Mouse (Mus musculus): ENCODE results near the gene Fxn. TPM values are rescaled to one million over a fixed set of nuclear protein-coding genes. Genes with fewer than 3 reads are reported as not detected.

The Fxn gene
- polyA plus RNA-seq, 1 experiment from 2014 or later = 37.0 TPM

- DNase-seq (ENCODE audit: low spot score) = no peak
- H3K4me2 ChIP-seq (replicated peaks) = no peak overlapping the region
- H3K9me3 ChIP-seq (ENCODE audit: control insufficient read depth, low read length) = no peaks in the 10 kb centered on the region
- H3K27me3 ChIP-seq (ENCODE audit: control insufficient read depth, insufficient read depth, low read length) = no peaks in the 10 kb centered on the region
- peaks cover 9% of the 10 kb centered on the region; the same call in 1 of the 2 replicates for H3K36me3 ChIP-seq (replicated peaks; ENCODE audit: control insufficient read depth, insufficient read depth)
- WGBS = 59% methylated on average over 3 of the region's 3 CpGs
- peaks cover under 1% of the 10 kb centered on the region; the same call in 1 of the 2 replicates for H3K4me1 ChIP-seq (replicated peaks; ENCODE audit: control insufficient read depth, insufficient read depth, low read length)
- no peak overlapping the region for H3K4me3 ChIP-seq (replicated peaks; ENCODE audit: low read length)
- no peak overlapping the region for H3K9ac ChIP-seq
- no peak for ATAC-seq (ENCODE audit: low FRiP score)
- no peak overlapping the region for H3K27ac ChIP-seq
Observed at GRCm38 (mm10) chr19:24274281-24274680, 6.1 kb downstream of the Fxn start.

- no peak overlapping the region; the same call in 1 of the 2 replicates for H3K9ac ChIP-seq
- H3K36me3 ChIP-seq (replicated peaks; ENCODE audit: control insufficient read depth, insufficient read depth) = peaks cover 9% of the 10 kb centered on the region; the same call in 1 of the 2 replicates
- H3K4me1 ChIP-seq (replicated peaks; ENCODE audit: control insufficient read depth, insufficient read depth, low read length) = no peaks in the 10 kb centered on the region
- no peak overlapping the region for H3K27ac ChIP-seq
- H3K4me2 ChIP-seq (replicated peaks) = peak overlapping the region; percentile 29
- DNase-seq (ENCODE audit: low spot score) (peak; percentile 88), ATAC-seq (ENCODE audit: low FRiP score) (peak; percentile 80)
- no peaks in the 10 kb centered on the region for H3K9me3 ChIP-seq (ENCODE audit: control insufficient read depth, low read length)
- no peaks in the 10 kb centered on the region for H3K27me3 ChIP-seq (ENCODE audit: control insufficient read depth, insufficient read depth, low read length)
- H3K4me3 ChIP-seq (replicated peaks; ENCODE audit: low read length) = no peak overlapping the region
- WGBS = 48% methylated on average over 16 of the region's 16 CpGs
Observed at GRCm38 (mm10) chr19:24271746-24272426, 8.5 kb downstream of the Fxn start.

GRCm38 (mm10) chr19:24271326-24271725, 9.1 kb downstream of the Fxn start:
- WGBS = 44% methylated on average over 7 of the region's 7 CpGs
- Histone ChIP-seq H3K4me3 (replicated peaks; ENCODE audit: low read length) (no peak overlapping the region), H3K4me2 (replicated peaks) (peak overlapping the region; percentile 29), H3K27ac (no peak overlapping the region), H3K27me3 (ENCODE audit: control insufficient read depth, insufficient read depth, low read length) (no peaks in the 10 kb centered on the region), H3K9ac (no peak overlapping the region), H3K36me3 (replicated peaks; ENCODE audit: control insufficient read depth, insufficient read depth) (peaks cover 9% of the 10 kb centered on the region; the same call in 1 of the 2 replicates), H3K4me1 (replicated peaks; ENCODE audit: control insufficient read depth, insufficient read depth, low read length) (no peaks in the 10 kb centered on the region), H3K9me3 (ENCODE audit: control insufficient read depth, low read length) (no peaks in the 10 kb centered on the region)
- ATAC-seq (ENCODE audit: low FRiP score) (peak; percentile 61), DNase-seq (ENCODE audit: low spot score) (no peak)

GRCm38 (mm10) chr19:24268531-24268930, 11.9 kb downstream of the Fxn start:
- no peaks in the 10 kb centered on the region for H3K27me3 ChIP-seq (ENCODE audit: control insufficient read depth, insufficient read depth, low read length)
- H3K4me2 ChIP-seq (replicated peaks) = no peak overlapping the region
- no peak overlapping the region for H3K9ac ChIP-seq
- H3K4me1 ChIP-seq (replicated peaks; ENCODE audit: control insufficient read depth, insufficient read depth, low read length) = no peaks in the 10 kb centered on the region
- H3K36me3 ChIP-seq (replicated peaks; ENCODE audit: control insufficient read depth, insufficient read depth) = peaks cover 3% of the 10 kb centered on the region
- H3K27ac ChIP-seq = no peak overlapping the region
- H3K9me3 ChIP-seq (ENCODE audit: control insufficient read depth, low read length) = no peaks in the 10 kb centered on the region
- ATAC-seq (ENCODE audit: low FRiP score) (peak; percentile 45; the same call in 1 of the 2 replicates), DNase-seq (ENCODE audit: low spot score) (no peak)
- 34% methylated on average over 4 of the region's 4 CpGs for WGBS
- H3K4me3 ChIP-seq (replicated peaks; ENCODE audit: low read length) = no peak overlapping the region

- H3K36me3 ChIP-seq (replicated peaks; ENCODE audit: control insufficient read depth, insufficient read depth) = peaks cover 5% of the 10 kb centered on the region; the same call in 1 of the 2 replicates
- no peaks in the 10 kb centered on the region for H3K27me3 ChIP-seq (ENCODE audit: control insufficient read depth, insufficient read depth, low read length)
- 82% methylated on average over 7 of the region's 7 CpGs for WGBS
- ATAC-seq (ENCODE audit: low FRiP score) = no peak
- H3K4me1 ChIP-seq (replicated peaks; ENCODE audit: control insufficient read depth, insufficient read depth, low read length) = no peaks in the 10 kb centered on the region
- no peak for DNase-seq (ENCODE audit: low spot score)
- no peak overlapping the region for H3K4me3 ChIP-seq (replicated peaks; ENCODE audit: low read length)
- H3K4me2 ChIP-seq (replicated peaks) = no peak overlapping the region
- no peak overlapping the region for H3K27ac ChIP-seq
- no peaks in the 10 kb centered on the region for H3K9me3 ChIP-seq (ENCODE audit: control insufficient read depth, low read length)
- H3K9ac ChIP-seq = no peak overlapping the region
Observed at GRCm38 (mm10) chr19:24266046-24266830, 14.2 kb downstream of the Fxn start.

GRCm38 (mm10) chr19:24264991-24265390, 15.4 kb downstream of the Fxn start:
- Histone ChIP-seq H3K27ac (no peak overlapping the region), H3K9ac (no peak overlapping the region), H3K9me3 (ENCODE audit: control insufficient read depth, low read length) (no peaks in the 10 kb centered on the region), H3K36me3 (replicated peaks; ENCODE audit: control insufficient read depth, insufficient read depth) (peaks cover 5% of the 10 kb centered on the region; the same call in 1 of the 2 replicates), H3K4me3 (replicated peaks; ENCODE audit: low read length) (no peak overlapping the region), H3K4me2 (replicated peaks) (no peak overlapping the region), H3K27me3 (ENCODE audit: control insufficient read depth, insufficient read depth, low read length) (no peaks in the 10 kb centered on the region), H3K4me1 (replicated peaks; ENCODE audit: control insufficient read depth, insufficient read depth, low read length) (no peaks in the 10 kb centered on the region)
- peak; percentile 80 for DNase-seq (ENCODE audit: low spot score)
- ATAC-seq (ENCODE audit: low FRiP score) = peak; percentile 74
- 46% methylated on average over 7 of the region's 7 CpGs for whole genome bisulfite sequencing

- H3K36me3 ChIP-seq (replicated peaks; ENCODE audit: control insufficient read depth, insufficient read depth) = peaks cover 5% of the 10 kb centered on the region; the same call in 1 of the 2 replicates
- H3K4me2 ChIP-seq (replicated peaks) = no peak overlapping the region
- H3K9me3 ChIP-seq (ENCODE audit: control insufficient read depth, low read length) = no peaks in the 10 kb centered on the region
- no peaks in the 10 kb centered on the region for H3K27me3 ChIP-seq (ENCODE audit: control insufficient read depth, insufficient read depth, low read length)
- H3K4me3 ChIP-seq (replicated peaks; ENCODE audit: low read length) = no peak overlapping the region
- H3K4me1 ChIP-seq (replicated peaks; ENCODE audit: control insufficient read depth, insufficient read depth, low read length) = no peaks in the 10 kb centered on the region
- DNase-seq (ENCODE audit: low spot score) (no peak), ATAC-seq (ENCODE audit: low FRiP score) (no peak)
- H3K27ac ChIP-seq = no peak overlapping the region
- H3K9ac ChIP-seq = no peak overlapping the region
- WGBS = 94% methylated on average over 14 of the region's 14 CpGs
Observed at GRCm38 (mm10) chr19:24262736-24263135, 17.7 kb downstream of the Fxn start.

- DNase-seq (ENCODE audit: low spot score) = no peak
- H3K9ac ChIP-seq = no peak overlapping the region
- no peak for ATAC-seq (ENCODE audit: low FRiP score)
- 45% methylated on average over 12 of the region's 12 CpGs for WGBS
- H3K4me3 ChIP-seq (replicated peaks; ENCODE audit: low read length) = no peak overlapping the region
- H3K9me3 ChIP-seq (ENCODE audit: control insufficient read depth, low read length) = no peaks in the 10 kb centered on the region
- H3K4me1 ChIP-seq (replicated peaks; ENCODE audit: control insufficient read depth, insufficient read depth, low read length) = no peaks in the 10 kb centered on the region
- H3K4me2 ChIP-seq (replicated peaks) = no peak overlapping the region
- H3K27ac ChIP-seq = no peak overlapping the region
- H3K36me3 ChIP-seq (replicated peaks; ENCODE audit: control insufficient read depth, insufficient read depth) = peaks cover 5% of the 10 kb centered on the region; the same call in 1 of the 2 replicates
- H3K27me3 ChIP-seq (ENCODE audit: control insufficient read depth, insufficient read depth, low read length) = no peaks in the 10 kb centered on the region
Observed at GRCm38 (mm10) chr19:24259390-24260351, 20.7 kb downstream of the Fxn start.
